Mouse (Mus musculus): ENCODE data around the gene Rab30.

The Rab30 gene

GRCm38 (mm10) chr7:92799665-92800595 is 58.5 kb downstream of the Rab30 start:
- DNase-seq (ENCODE audit: low spot score): no peak

GRCm38 (mm10) chr7:92802158-92802557 is 60.8 kb downstream of the Rab30 start:
- no peak for DNase-seq (ENCODE audit: low spot score)

DNA sequence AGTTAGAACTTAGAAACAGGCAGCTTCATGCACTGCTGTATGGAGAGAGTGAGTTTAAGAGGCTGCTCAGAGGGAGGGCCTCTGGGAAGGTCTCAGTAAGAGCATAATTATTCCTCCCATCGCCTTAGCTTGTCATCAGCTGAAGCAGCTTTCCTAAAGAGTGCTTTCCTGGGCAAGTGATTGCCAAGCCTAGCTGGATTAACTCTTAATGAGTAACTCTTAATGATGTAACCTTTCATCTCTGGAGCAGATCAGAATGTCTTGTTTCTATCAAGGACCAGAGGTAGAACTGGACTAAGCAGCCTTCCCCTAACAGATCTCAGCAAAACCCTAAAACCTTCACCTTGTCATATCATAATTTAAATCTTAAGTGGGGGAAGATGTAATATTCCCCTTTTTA is 61.8 kb downstream of the Rab30 start:
- DNase-seq (ENCODE audit: low spot score): no peak

DNA sequence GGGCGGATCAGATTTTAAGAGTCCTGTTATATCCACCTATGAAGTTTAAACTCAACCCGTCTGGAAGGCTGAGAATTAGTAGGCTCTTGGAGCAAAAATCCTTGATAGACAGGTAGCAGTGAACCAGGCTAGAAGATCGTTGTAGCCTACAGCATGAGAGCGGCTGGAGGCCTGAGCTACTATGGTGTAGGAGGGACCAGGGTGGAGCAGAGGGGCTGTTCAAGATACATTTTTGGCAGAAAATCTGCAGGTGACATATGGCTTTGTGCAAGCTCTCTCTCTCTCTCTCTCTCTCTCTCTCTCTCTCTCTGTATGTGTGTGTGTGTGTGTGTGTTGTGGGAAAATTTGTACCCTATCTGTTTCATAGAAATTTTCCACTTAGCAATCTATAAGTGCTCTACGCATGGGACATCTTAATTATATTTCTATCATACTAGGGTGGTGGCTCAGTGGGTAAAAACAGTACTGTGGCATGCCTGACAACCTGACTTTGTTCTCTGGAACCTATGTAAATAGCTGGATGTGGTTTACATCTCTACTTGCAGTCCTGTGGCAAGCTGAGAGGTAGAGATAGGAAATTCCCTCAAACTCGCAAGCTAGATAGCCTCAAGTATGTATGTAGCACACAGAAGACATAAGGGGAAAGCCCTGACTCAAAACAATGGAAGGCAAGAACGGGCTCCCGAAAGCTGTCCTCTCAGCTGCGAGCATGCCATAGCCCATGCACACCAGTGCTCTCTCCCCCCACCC is 63.7 kb downstream of the Rab30 start:
- no peak for DNase-seq (ENCODE audit: low spot score)

- DNase-seq (ENCODE audit: low spot score): no peak
These were observed 65.2 kb downstream of the Rab30 start for GRCm38 (mm10) chr7:92806512-92807188.

DNA sequence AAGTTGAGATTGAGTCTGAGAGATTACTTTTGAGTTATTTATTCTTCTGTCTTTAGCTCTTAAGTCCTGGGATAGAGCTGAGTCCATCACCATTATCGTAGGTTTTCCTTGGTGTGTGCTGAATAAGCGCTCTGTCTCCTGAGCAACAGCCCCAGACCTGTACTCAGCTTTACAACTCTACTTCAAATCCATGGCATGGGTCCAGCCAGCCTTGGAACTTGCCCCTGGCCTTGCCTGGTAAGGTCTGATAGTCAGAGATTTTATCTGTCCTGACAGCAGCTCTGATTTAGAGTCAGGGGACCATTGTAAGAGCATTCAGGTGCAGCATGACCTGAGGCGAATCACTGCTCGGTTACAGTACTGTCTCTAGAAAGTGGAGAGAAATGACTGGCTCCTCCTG is 66.1 kb downstream of the Rab30 start:
- DNase-seq (ENCODE audit: low spot score): no peak

GRCm38 (mm10) chr7:92811667-92812279 is 70.4 kb downstream of the Rab30 start:
- DNase-seq (ENCODE audit: low spot score): no peak

DNA sequence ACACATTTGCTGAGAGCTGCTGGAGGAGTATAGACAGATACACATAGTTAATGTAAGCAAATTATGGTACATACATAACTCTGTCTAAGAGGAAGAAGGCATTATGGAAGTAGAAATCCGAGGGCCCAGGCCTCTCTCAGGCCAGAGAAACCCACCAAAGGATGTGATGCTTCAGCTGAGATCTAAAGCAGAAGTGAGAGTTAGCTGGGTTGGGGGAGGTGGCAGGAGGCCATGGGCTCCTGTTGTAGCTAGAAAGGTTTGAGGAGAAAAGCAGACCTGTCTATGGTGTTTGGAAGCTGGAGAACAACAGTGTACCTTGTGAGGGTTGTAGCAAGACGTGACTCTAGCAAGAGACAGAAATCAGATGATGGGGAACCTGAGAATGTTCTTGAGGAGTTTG is 75.8 kb downstream of the Rab30 start:
- no peak for DNase-seq (ENCODE audit: low spot score)

DNA sequence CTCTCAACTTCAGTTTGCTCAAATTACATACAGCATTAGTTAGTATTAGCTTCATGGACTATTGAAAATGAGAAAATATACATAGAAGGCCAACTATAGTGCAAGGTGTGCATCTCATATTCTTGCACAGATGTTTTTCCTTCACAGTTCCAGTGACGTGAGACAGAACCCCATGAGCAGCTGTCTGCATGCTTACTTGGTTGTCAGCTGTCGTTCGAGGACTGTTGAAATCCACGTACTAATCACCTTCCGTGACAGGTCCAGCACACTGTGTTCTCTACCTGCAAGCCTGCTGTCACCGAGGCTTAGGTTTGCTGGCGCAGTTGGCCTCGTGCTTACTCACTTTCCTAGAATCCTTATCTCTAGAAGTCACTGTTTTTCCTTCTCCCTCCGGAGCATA is 76.5 kb downstream of the Rab30 start:
- DNase-seq (ENCODE audit: low spot score): no peak

DNA sequence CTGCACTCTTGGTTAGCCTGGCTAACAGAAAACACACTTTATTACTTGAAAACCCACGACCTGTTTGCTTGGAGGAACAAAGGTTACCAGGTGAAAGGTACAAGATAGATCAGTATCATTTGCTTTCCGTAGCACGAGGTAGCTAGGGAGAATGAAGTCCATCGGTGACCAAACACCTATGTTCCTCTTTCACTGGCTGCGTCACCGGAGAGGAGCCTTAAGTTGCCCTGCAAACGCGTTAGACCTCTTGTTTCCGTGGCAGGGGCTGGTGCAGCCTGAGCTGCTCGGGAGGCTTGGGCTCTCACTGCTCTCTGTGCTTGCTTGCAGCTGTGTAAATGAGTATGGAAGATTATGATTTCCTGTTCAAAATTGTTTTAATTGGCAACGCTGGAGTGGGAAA is 78.3 kb downstream of the Rab30 start:
- no peak for DNase-seq (ENCODE audit: low spot score)

- DNase-seq (ENCODE audit: low spot score): no peak
These were observed 79.0 kb downstream of the Rab30 start for GRCm38 (mm10) chr7:92820410-92820809.

- DNase-seq (ENCODE audit: low spot score): no peak
These were observed 79.6 kb downstream of the Rab30 start for GRCm38 (mm10) chr7:92820941-92821465.

DNA sequence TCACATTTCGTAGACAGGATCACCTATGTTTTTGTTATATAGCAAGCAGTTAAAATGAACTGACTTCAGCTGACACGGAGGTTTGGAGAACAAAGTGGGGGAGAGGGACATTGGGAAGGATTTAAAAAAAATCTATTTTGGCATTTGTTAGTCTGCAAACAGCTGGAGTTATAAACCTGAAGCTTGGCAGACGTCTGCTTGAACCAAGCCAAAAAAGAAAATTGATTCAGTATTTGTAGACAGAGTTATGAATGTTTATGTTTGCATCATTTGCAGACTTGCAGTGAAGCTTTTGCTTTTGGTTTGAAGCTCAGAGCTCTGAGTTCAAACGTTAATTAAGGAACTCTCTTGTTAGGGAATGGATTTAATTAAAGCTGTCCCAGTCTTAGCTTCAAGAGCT is 80.5 kb downstream of the Rab30 start:
- DNase-seq (ENCODE audit: low spot score): no peak

DNA sequence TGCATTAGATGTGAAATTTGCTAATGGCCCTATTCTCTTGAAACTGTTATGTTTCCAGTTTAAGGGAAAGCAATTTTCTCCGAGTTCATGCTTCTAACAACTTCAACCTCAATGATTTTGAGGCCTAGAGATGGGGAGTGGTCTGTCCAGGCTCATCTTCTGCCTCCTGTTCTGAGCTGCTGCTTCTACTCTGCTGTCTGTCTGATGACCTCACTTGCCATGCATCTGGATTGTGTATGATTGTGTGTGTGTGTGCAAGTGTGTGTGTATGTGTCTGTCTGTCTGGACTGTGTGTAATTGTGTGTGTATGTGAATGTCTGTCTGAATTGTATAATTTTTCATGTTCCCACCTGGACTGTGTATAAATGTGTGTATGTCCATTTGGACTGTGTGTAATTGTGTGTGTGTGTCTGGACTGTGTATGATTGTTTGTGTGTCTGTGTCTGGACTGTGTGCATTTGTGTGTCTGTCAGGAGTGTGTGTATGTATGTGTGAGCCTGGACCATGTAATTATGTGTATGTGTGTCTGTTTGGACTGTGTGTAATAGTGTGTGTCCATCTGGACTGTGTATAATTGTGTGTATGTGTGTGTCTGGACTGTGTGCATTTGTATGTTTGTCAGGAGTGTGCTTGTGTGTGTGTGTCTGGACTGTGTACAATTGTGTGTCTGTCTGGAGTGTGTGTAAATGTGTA is 81.2 kb downstream of the Rab30 start:
- DNase-seq (ENCODE audit: low spot score): no peak

GRCm38 (mm10) chr7:92826248-92826647 is 84.8 kb downstream of the Rab30 start:
- DNase-seq (ENCODE audit: low spot score): no peak

DNA sequence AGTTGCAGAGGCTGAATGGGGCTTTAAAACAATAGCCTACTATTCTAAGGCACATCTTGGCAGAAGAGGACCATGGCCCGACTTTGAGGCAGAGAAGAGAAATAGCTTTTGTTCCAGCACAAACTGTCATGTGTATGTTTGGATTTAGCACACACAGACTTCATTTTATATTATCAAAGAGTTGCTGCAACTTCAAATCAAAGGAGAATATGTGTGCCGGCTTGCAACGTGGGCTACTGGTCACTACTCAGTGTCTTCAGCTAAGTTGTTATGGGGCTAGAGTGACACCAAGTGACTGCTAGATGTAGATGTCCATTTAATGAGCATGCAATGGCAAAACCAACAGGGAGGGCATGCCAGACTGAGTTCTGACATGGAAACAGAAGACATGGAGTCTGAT is 86.6 kb downstream of the Rab30 start:
- peak; percentile 35 for DNase-seq (ENCODE audit: low spot score)

DNA sequence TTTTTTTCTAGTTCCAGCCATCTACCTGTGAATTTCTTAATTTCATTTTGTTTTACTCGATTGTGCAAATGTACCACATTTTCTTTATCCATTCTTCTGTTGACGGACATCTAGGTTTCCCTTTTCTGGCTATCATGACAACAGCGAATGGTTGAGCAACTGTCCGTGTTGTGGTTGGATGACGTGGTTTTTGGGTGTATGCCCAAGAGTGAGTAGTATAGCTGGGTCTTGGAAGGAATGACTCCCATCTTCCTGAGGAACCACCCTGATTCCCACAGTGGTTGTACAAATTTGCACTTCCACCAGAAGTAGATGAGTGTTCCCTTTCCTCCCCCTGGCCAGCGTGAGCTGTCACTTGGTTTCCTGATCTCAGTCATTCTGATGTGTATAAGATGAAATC is 91.0 kb downstream of the Rab30 start:
- DNase-seq (ENCODE audit: low spot score): no peak

- DNase-seq (ENCODE audit: low spot score): no peak
These were observed 93.0 kb downstream of the Rab30 start for GRCm38 (mm10) chr7:92834391-92834790.

DNA sequence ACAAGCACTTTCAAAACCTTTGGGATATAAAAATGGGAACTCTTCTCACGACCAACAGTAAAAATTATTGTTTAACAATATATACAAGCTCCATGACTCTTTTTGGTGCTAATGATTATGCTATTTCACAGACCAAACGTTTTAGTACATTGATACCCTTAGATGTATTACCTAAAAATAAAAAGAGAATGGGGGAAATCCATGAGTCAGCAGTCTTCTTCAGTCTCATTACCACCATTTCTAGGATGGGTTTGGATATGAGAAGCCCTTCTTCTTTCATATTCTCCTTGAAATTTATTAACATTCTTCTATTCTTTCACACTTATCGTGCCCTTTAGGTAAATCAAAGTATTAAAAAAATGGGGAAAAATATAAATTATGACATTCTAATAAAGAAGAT is 95.0 kb downstream of the Rab30 start:
- DNase-seq (ENCODE audit: low spot score): no peak

DNA sequence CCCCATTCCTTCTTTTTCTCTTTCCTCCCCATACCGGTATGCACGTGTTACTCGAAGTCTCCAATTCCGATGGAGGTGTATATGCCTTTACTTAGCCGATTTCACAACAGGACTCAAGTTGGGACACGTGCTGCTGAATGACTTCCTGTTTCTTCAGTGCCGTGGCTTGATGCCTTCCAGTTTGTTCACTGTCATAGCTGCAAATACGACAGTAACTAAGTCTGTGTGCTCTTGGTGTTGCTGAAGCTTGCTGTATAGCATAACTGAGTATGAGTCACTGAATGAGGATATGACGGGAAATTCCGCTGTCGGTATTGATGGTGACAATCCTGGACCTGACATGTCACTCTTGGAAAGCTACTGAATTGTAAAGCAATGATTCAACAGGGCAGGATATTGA is 95.8 kb downstream of the Rab30 start:
- no peak for DNase-seq (ENCODE audit: low spot score)

DNA sequence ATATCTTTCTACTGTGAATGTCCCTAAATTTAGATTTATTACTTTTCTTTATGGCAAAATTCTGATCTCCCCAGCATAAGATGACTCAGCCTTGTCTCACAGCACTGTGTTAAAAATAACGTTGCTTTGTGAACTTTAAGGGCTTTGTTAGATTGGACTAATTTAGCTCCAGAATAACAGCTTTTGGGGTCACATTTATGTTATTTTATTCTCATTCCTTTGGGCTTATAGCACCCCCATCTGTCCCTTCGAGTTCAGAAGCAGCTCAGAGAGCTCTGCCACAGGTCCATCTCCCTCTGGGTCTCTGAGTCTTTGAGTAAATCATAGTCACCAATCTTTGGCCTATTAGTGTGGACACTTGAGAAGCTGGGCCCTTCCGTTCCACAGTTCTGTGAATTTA is 96.5 kb downstream of the Rab30 start:
- DNase-seq (ENCODE audit: low spot score): no peak

Data from layer of hippocampus, adult 9-10 months (tissue).